Mouse (Mus musculus): Measurements from ENCODE around the gene Sorbs1. TPM values are rescaled to one million over a fixed set of nuclear protein-coding genes. Genes with fewer than 3 reads are reported as not detected.

Sorbs1 gene
- total RNA-seq, 1 experiment: 18.0 TPM

DNA sequence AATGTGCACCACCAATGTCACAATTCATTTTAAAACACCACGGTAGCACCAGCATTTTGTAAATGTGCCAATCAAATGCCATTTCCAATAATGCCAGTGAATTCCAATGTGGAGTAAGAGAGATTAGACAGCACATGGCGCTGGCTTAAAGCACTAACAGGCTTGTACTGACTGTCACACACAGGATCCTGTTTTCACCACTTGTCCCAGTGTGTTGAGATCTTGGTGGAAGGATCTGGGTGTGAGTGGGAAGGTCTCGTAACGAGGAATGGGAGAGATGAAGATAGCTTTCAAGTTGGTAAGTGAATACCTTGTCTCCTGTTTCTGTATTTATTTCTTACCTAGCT is 215.8 kb downstream of the Sorbs1 start:
- Histone ChIP-seq H3K36me3 (ENCODE audit: control insufficient read depth, insufficient read depth, low read length, poor library complexity, severe bottlenecking) (no peaks in the 10 kb centered on the region), H3K4me3 (ENCODE audit: insufficient read depth in 1 of 2, low read depth in 1 of 2, low read length in 2 of 2, poor library complexity in 1 of 2, severe bottlenecking in 1 of 2) (no peak overlapping the region), H3K9me3 (ENCODE audit: control insufficient read depth, insufficient read depth, low read depth, low read length) (no peaks in the 10 kb centered on the region), H3K27ac (ENCODE audit: insufficient read depth, low read depth, low read length, poor library complexity, severe bottlenecking) (no peak overlapping the region), H3K4me1 (ENCODE audit: control insufficient read depth in 2 of 2, insufficient read depth in 2 of 2, low read length in 2 of 2, poor library complexity in 1 of 2) (no peaks in the 10 kb centered on the region), H3K9ac (ENCODE audit: insufficient read depth, low read depth, low read length, poor library complexity, severe bottlenecking) (no peak overlapping the region)
- TF ChIP-seq ZC3H11A (IDR thresholded peaks at IDR 0.05; ENCODE audit: borderline replicate concordance, low read depth, low read length) (no peak), HCFC1 (IDR thresholded peaks at IDR 0.05; ENCODE audit: borderline replicate concordance, insufficient read depth, low read length) (no peak), ZNF384 (IDR thresholded peaks at IDR 0.05; ENCODE audit: low read depth, low read length) (no peak), MAFK (IDR thresholded peaks at IDR 0.05; ENCODE audit: insufficient read depth, low read depth, low read length) (no peak), CHD2 (IDR thresholded peaks at IDR 0.05; ENCODE audit: low read depth, low read length) (no peak)
- no peak for DNase-seq (ENCODE audit: low read depth, low spot score)
- in situ Hi-C loops (cut with MboI; ENCODE audit: low sequenced_read_pairs in 2 of 2, unreplicated experiment in 2 of 2): no loop called here

DNA sequence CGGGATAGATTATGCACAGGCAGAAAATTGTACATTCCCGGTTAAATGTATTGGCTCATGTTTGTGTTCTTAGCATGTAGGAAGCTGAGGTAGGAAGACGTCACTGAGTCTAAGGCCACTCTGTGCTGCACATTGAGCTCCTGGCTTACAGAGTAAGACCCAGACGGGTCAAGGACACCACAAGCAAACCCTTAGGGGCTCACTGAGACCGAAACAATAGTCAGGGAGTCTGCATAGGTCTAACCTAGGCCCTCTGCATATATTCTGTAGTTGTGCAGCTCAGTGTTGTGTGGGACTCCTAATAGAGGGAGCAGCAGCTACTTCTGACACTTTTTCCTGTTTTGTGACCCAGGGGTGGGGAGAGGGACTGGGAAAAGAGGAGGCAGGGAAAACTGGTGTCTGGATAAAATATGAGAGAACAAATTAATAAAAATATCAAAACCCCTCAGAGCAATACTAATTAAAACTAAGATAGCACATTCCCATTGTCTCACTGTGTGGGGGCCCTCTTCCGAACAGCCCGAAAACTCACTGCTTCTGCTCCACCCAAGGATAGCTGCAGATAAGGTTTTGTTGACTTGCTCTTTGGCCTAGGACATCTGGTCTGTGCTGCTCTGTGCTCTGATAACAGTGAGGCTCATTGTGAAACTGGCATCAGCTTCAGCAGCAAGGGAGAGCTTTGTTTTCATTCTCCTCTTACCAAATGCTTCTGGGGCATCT is 216.3 kb downstream of the Sorbs1 start:
- no peak overlapping the region for H3K27ac ChIP-seq (ENCODE audit: insufficient read depth, low read depth, low read length, poor library complexity, severe bottlenecking)

DNA sequence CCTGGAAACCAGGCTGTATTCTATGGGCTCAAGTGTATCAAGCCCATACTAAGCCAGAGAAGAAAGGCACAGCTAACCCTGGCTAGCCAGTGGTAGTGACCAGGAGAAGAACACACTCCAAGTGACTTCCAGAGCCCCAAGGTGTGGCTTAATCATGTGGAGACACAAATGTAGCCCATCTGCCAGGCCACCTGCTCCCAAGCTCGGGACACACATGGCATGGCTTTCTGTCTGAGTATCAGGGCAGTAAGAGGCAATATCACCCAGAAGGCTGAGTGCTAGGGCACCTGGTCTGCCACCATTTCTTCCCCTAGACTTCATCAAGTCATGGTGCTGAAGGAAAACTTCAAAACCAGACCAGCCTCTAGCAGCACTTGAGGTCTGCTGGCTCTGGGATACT is 219.3 kb downstream of the Sorbs1 start:
- in situ Hi-C loops (cut with MboI; ENCODE audit: low sequenced_read_pairs in 2 of 2, unreplicated experiment in 2 of 2): no loop called here
- DNase-seq (ENCODE audit: low read depth, low spot score): no peak
- H3K27ac ChIP-seq (ENCODE audit: insufficient read depth, low read depth, low read length, poor library complexity, severe bottlenecking): no peak overlapping the region
- TF ChIP-seq ZNF384 (IDR thresholded peaks at IDR 0.05; ENCODE audit: low read depth, low read length) (no peak), ZC3H11A (IDR thresholded peaks at IDR 0.05; ENCODE audit: borderline replicate concordance, low read depth, low read length) (no peak), HCFC1 (IDR thresholded peaks at IDR 0.05; ENCODE audit: borderline replicate concordance, insufficient read depth, low read length) (no peak), CHD2 (IDR thresholded peaks at IDR 0.05; ENCODE audit: low read depth, low read length) (no peak), MAFK (IDR thresholded peaks at IDR 0.05; ENCODE audit: insufficient read depth, low read depth, low read length) (no peak)
- no peak overlapping the region for H3K4me3 ChIP-seq (ENCODE audit: insufficient read depth in 1 of 2, low read depth in 1 of 2, low read length in 2 of 2, poor library complexity in 1 of 2, severe bottlenecking in 1 of 2)
- H3K9me3 ChIP-seq (ENCODE audit: control insufficient read depth, insufficient read depth, low read depth, low read length): no peaks in the 10 kb centered on the region
- H3K36me3 ChIP-seq (ENCODE audit: control insufficient read depth, insufficient read depth, low read length, poor library complexity, severe bottlenecking): no peaks in the 10 kb centered on the region
- no peaks in the 10 kb centered on the region for H3K4me1 ChIP-seq (ENCODE audit: control insufficient read depth in 2 of 2, insufficient read depth in 2 of 2, low read length in 2 of 2, poor library complexity in 1 of 2)
- no peak overlapping the region for H3K9ac ChIP-seq (ENCODE audit: insufficient read depth, low read depth, low read length, poor library complexity, severe bottlenecking)

More for the DNA sequence above, 216.3 kb downstream of the Sorbs1 start:
- TF ChIP-seq ZC3H11A (IDR thresholded peaks at IDR 0.05; ENCODE audit: borderline replicate concordance, low read depth, low read length): no peak
- no peak for TF ChIP-seq MAFK (IDR thresholded peaks at IDR 0.05; ENCODE audit: insufficient read depth, low read depth, low read length)
- Histone ChIP-seq H3K4me3 (ENCODE audit: insufficient read depth in 1 of 2, low read depth in 1 of 2, low read length in 2 of 2, poor library complexity in 1 of 2, severe bottlenecking in 1 of 2) (no peak overlapping the region), H3K9ac (ENCODE audit: insufficient read depth, low read depth, low read length, poor library complexity, severe bottlenecking) (no peak overlapping the region), H3K36me3 (ENCODE audit: control insufficient read depth, insufficient read depth, low read length, poor library complexity, severe bottlenecking) (no peaks in the 10 kb centered on the region), H3K4me1 (ENCODE audit: control insufficient read depth in 2 of 2, insufficient read depth in 2 of 2, low read length in 2 of 2, poor library complexity in 1 of 2) (no peaks in the 10 kb centered on the region), H3K9me3 (ENCODE audit: control insufficient read depth, insufficient read depth, low read depth, low read length) (no peaks in the 10 kb centered on the region)
- in situ Hi-C loops (cut with MboI; ENCODE audit: low sequenced_read_pairs in 2 of 2, unreplicated experiment in 2 of 2): no loop called here
- no peak for DNase-seq (ENCODE audit: low read depth, low spot score)

DNA sequence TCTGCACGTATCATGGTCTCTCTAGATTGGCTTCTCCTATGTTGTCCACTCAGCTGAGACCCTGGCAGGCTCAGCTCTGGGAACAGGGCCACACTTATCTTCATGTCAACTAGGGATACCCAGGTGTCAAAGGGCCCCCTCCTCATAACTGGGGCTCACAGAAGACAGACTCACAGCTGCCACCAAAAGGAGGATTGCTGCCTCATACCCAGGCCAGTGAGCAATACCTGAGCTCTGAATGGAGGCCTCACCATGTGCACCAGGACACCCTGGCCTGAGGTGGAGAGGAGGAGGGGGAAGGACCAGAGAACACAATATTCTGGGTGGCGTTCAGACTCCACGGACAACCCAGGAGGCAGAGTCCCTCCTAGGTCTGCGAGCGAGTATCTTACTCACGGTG is 219.8 kb downstream of the Sorbs1 start:
- no peak overlapping the region for H3K27ac ChIP-seq (ENCODE audit: insufficient read depth, low read depth, low read length, poor library complexity, severe bottlenecking)
- in situ Hi-C loops (cut with MboI; ENCODE audit: low sequenced_read_pairs in 2 of 2, unreplicated experiment in 2 of 2): no loop called here
- no peaks in the 10 kb centered on the region for H3K4me1 ChIP-seq (ENCODE audit: control insufficient read depth in 2 of 2, insufficient read depth in 2 of 2, low read length in 2 of 2, poor library complexity in 1 of 2)
- TF ChIP-seq MAFK (IDR thresholded peaks at IDR 0.05; ENCODE audit: insufficient read depth, low read depth, low read length) (no peak), ZC3H11A (IDR thresholded peaks at IDR 0.05; ENCODE audit: borderline replicate concordance, low read depth, low read length) (no peak), ZNF384 (IDR thresholded peaks at IDR 0.05; ENCODE audit: low read depth, low read length) (no peak), CHD2 (IDR thresholded peaks at IDR 0.05; ENCODE audit: low read depth, low read length) (no peak), HCFC1 (IDR thresholded peaks at IDR 0.05; ENCODE audit: borderline replicate concordance, insufficient read depth, low read length) (no peak)
- H3K9me3 ChIP-seq (ENCODE audit: control insufficient read depth, insufficient read depth, low read depth, low read length): no peaks in the 10 kb centered on the region
- H3K4me3 ChIP-seq (ENCODE audit: insufficient read depth in 1 of 2, low read depth in 1 of 2, low read length in 2 of 2, poor library complexity in 1 of 2, severe bottlenecking in 1 of 2): no peak overlapping the region
- no peak for DNase-seq (ENCODE audit: low read depth, low spot score)
- H3K9ac ChIP-seq (ENCODE audit: insufficient read depth, low read depth, low read length, poor library complexity, severe bottlenecking): no peak overlapping the region
- H3K36me3 ChIP-seq (ENCODE audit: control insufficient read depth, insufficient read depth, low read length, poor library complexity, severe bottlenecking): no peaks in the 10 kb centered on the region

All from ES-E14 (cell line).